Mouse (Mus musculus) adrenal gland, adult 8-10 months (tissue): ENCODE data around the gene Acer2. TPM values are rescaled to one million over a fixed set of nuclear protein-coding genes. Genes with fewer than 3 reads are reported as not detected.
A peak's percentile ranks its signal among the peaks of the same experiment; 100 is the strongest.

ENCODE experiments used
- DNase-seq: peaks from one replicate; pipeline ENCODE4 v3.0.0; 2022
- total RNA-seq, 4 experiments: library from RNA; stranded (reverse); gene quantifications; 2 replicates each; pipeline ENCODE4 v1.2.4; 2022

Gene Acer2
- total RNA-seq, 4 experiments from 2014 or later = 12.0 to 18.3 (median 16.9) TPM

- peak; percentile 21 for DNase-seq
These were observed 83.6 kb downstream of the Acer2 start for GRCm38 (mm10) chr4:86957576-86958411.

- no peak for DNase-seq
These were observed 103.1 kb downstream of the Acer2 start for GRCm38 (mm10) chr4:86977272-86977671.

Other genes starting within 250 kb of the Acer2 start
- 100 to 1,000 TPM; 294 to 506 (median 406) TPM for gene Plin2, start 204.3 kb upstream of the Acer2 start, total RNA-seq
- 10 to 100 TPM; 47.1 to 67.8 (median 57.7) TPM for gene Dennd4c, start 125.8 kb upstream of the Acer2 start, total RNA-seq
- 100 to 1,000 TPM; 758 to 849 (median 847) TPM for gene Rps6, start 17.0 kb upstream of the Acer2 start, total RNA-seq